Mouse (Mus musculus): Measurements from ENCODE around the gene Gm28047. TPM values are rescaled to one million over a fixed set of nuclear protein-coding genes. Genes with fewer than 3 reads are reported as not detected.

The Gm28047 gene
- polyA plus RNA-seq, 1 experiment from 2014 or later = not detected

GRCm38 (mm10) chr15:102506464-102506830 is 118.4 kb downstream of the Gm28047 start:
- ATAC-seq (ENCODE audit: low read depth) (no peak), DNase-seq (ENCODE audit: low spot score) (no peak)
- 44% methylated on average over 2 of the region's 2 CpGs for WGBS
- no peak overlapping the region; the same call in 1 of the 2 replicates for H3K27ac ChIP-seq (replicated peaks; ENCODE audit: low read depth, low read length)
- H3K4me1 ChIP-seq (ENCODE audit: control insufficient read depth, insufficient read depth, low read length) = peaks cover 11% of the 10 kb centered on the region
- no peaks in the 10 kb centered on the region for H3K9me3 ChIP-seq (ENCODE audit: control insufficient read depth, low read length)
- H3K9ac ChIP-seq (ENCODE audit: low read depth, low read length) = no peak overlapping the region
- no peak overlapping the region for H3K4me2 ChIP-seq (ENCODE audit: low read depth, low read length)
- peaks cover 51% of the 10 kb centered on the region for H3K36me3 ChIP-seq (ENCODE audit: control insufficient read depth, insufficient read depth, low read length)
- no peak overlapping the region for H3K4me3 ChIP-seq (ENCODE audit: low read depth, low read length)
- H3K27me3 ChIP-seq (replicated peaks; ENCODE audit: control insufficient read depth, insufficient read depth, low read length) = no peaks in the 10 kb centered on the region

GRCm38 (mm10) chr15:102505770-102506463 is 119.0 kb downstream of the Gm28047 start:
- H3K4me2 ChIP-seq (ENCODE audit: low read depth, low read length) = no peak overlapping the region
- ATAC-seq (ENCODE audit: low read depth) (no peak), DNase-seq (ENCODE audit: low spot score) (no peak)
- H3K27me3 ChIP-seq (replicated peaks; ENCODE audit: control insufficient read depth, insufficient read depth, low read length) = no peaks in the 10 kb centered on the region
- H3K36me3 ChIP-seq (ENCODE audit: control insufficient read depth, insufficient read depth, low read length) = peaks cover 56% of the 10 kb centered on the region
- peaks cover 6% of the 10 kb centered on the region for H3K4me1 ChIP-seq (ENCODE audit: control insufficient read depth, insufficient read depth, low read length)
- H3K9me3 ChIP-seq (ENCODE audit: control insufficient read depth, low read length) = no peaks in the 10 kb centered on the region
- no peak overlapping the region for H3K9ac ChIP-seq (ENCODE audit: low read depth, low read length)
- H3K4me3 ChIP-seq (ENCODE audit: low read depth, low read length) = no peak overlapping the region
- WGBS = 80% methylated on average over 9 of the region's 9 CpGs
- H3K27ac ChIP-seq (replicated peaks; ENCODE audit: low read depth, low read length) = no peak overlapping the region

GRCm38 (mm10) chr15:102505073-102505769 is 119.6 kb downstream of the Gm28047 start:
- peaks cover 63% of the 10 kb centered on the region for H3K36me3 ChIP-seq (ENCODE audit: control insufficient read depth, insufficient read depth, low read length)
- no peak for ATAC-seq (ENCODE audit: low read depth)
- no peaks in the 10 kb centered on the region for H3K27me3 ChIP-seq (replicated peaks; ENCODE audit: control insufficient read depth, insufficient read depth, low read length)
- 63% methylated on average over 12 of the region's 12 CpGs for WGBS
- DNase-seq (ENCODE audit: low spot score) = no peak
- H3K27ac ChIP-seq (replicated peaks; ENCODE audit: low read depth, low read length) = no peak overlapping the region
- peaks cover 6% of the 10 kb centered on the region for H3K4me1 ChIP-seq (ENCODE audit: control insufficient read depth, insufficient read depth, low read length)
- H3K4me3 ChIP-seq (ENCODE audit: low read depth, low read length) = no peak overlapping the region
- no peak overlapping the region for H3K4me2 ChIP-seq (ENCODE audit: low read depth, low read length)
- H3K9me3 ChIP-seq (ENCODE audit: control insufficient read depth, low read length) = no peaks in the 10 kb centered on the region
- H3K9ac ChIP-seq (ENCODE audit: low read depth, low read length) = no peak overlapping the region

- ATAC-seq (ENCODE audit: low read depth) (no peak), DNase-seq (ENCODE audit: low spot score) (no peak)
- H3K9ac ChIP-seq (ENCODE audit: low read depth, low read length) = no peak overlapping the region
- no peaks in the 10 kb centered on the region for H3K9me3 ChIP-seq (ENCODE audit: control insufficient read depth, low read length)
- H3K27me3 ChIP-seq (replicated peaks; ENCODE audit: control insufficient read depth, insufficient read depth, low read length) = no peaks in the 10 kb centered on the region
- peaks cover 74% of the 10 kb centered on the region for H3K36me3 ChIP-seq (ENCODE audit: control insufficient read depth, insufficient read depth, low read length)
- 89% methylated on average over 9 of the region's 9 CpGs for WGBS
- H3K4me1 ChIP-seq (ENCODE audit: control insufficient read depth, insufficient read depth, low read length) = no peaks in the 10 kb centered on the region
- H3K4me3 ChIP-seq (ENCODE audit: low read depth, low read length) = no peak overlapping the region
- H3K27ac ChIP-seq (replicated peaks; ENCODE audit: low read depth, low read length) = no peak overlapping the region
- H3K4me2 ChIP-seq (ENCODE audit: low read depth, low read length) = no peak overlapping the region
Measured at GRCm38 (mm10) chr15:102503924-102504782, 120.7 kb downstream of the Gm28047 start.

- 87% methylated on average over 1 of the region's 1 CpGs for WGBS
- Histone ChIP-seq H3K9ac (ENCODE audit: low read depth, low read length) (no peak within 1 kb of the TSS), H3K4me1 (ENCODE audit: control insufficient read depth, insufficient read depth, low read length) (no peaks in the 10 kb centered on the region), H3K36me3 (ENCODE audit: control insufficient read depth, insufficient read depth, low read length) (peaks cover 80% of the 10 kb centered on the region), H3K4me3 (ENCODE audit: low read depth, low read length) (no peak within 1 kb of the TSS), H3K27ac (replicated peaks; ENCODE audit: low read depth, low read length) (no peak within 1 kb of the TSS), H3K9me3 (ENCODE audit: control insufficient read depth, low read length) (no peaks in the 10 kb centered on the region), H3K27me3 (replicated peaks; ENCODE audit: control insufficient read depth, insufficient read depth, low read length) (no peaks in the 10 kb centered on the region), H3K4me2 (ENCODE audit: low read depth, low read length) (no peak within 1 kb of the TSS)
- ATAC-seq (ENCODE audit: low read depth) = no peak
- DNase-seq (ENCODE audit: low spot score) = no peak
Measured at GRCm38 (mm10) chr15:102503447-102503846, 121.4 kb downstream of the Gm28047 start, which contains the start of gene Gm10337. TSS of gene Gm10337 (plus strand) at chr15:102503722.

GRCm38 (mm10) chr15:102502254-102502840 is 122.5 kb downstream of the Gm28047 start:
- Histone ChIP-seq H3K9ac (ENCODE audit: low read depth, low read length) (no peak overlapping the region), H3K9me3 (ENCODE audit: control insufficient read depth, low read length) (no peaks in the 10 kb centered on the region), H3K4me2 (ENCODE audit: low read depth, low read length) (no peak overlapping the region), H3K36me3 (ENCODE audit: control insufficient read depth, insufficient read depth, low read length) (peaks cover 88% of the 10 kb centered on the region), H3K27me3 (replicated peaks; ENCODE audit: control insufficient read depth, insufficient read depth, low read length) (no peaks in the 10 kb centered on the region), H3K27ac (replicated peaks; ENCODE audit: low read depth, low read length) (no peak overlapping the region), H3K4me3 (ENCODE audit: low read depth, low read length) (no peak overlapping the region), H3K4me1 (ENCODE audit: control insufficient read depth, insufficient read depth, low read length) (no peaks in the 10 kb centered on the region)
- ATAC-seq (ENCODE audit: low read depth) (no peak), DNase-seq (ENCODE audit: low spot score) (no peak)
- 72% methylated on average over 9 of the region's 9 CpGs for WGBS

GRCm38 (mm10) chr15:102501084-102501814 is 123.6 kb downstream of the Gm28047 start:
- ATAC-seq (ENCODE audit: low read depth) (no peak), DNase-seq (ENCODE audit: low spot score) (no peak)
- Histone ChIP-seq H3K4me1 (ENCODE audit: control insufficient read depth, insufficient read depth, low read length) (no peaks in the 10 kb centered on the region), H3K4me2 (ENCODE audit: low read depth, low read length) (no peak overlapping the region), H3K36me3 (ENCODE audit: control insufficient read depth, insufficient read depth, low read length) (peaks cover 91% of the 10 kb centered on the region), H3K9me3 (ENCODE audit: control insufficient read depth, low read length) (no peaks in the 10 kb centered on the region), H3K4me3 (ENCODE audit: low read depth, low read length) (no peak overlapping the region), H3K9ac (ENCODE audit: low read depth, low read length) (no peak overlapping the region), H3K27me3 (replicated peaks; ENCODE audit: control insufficient read depth, insufficient read depth, low read length) (no peaks in the 10 kb centered on the region), H3K27ac (replicated peaks; ENCODE audit: low read depth, low read length) (no peak overlapping the region)
- WGBS = 83% methylated on average over 19 of the region's 19 CpGs

GRCm38 (mm10) chr15:102500479-102500878 is 124.4 kb downstream of the Gm28047 start:
- H3K9me3 ChIP-seq (ENCODE audit: control insufficient read depth, low read length) = no peaks in the 10 kb centered on the region

More at GRCm38 (mm10) chr15:102500479-102500878, 124.4 kb downstream of the Gm28047 start:
- Histone ChIP-seq H3K36me3 (ENCODE audit: control insufficient read depth, insufficient read depth, low read length) (peaks cover 96% of the 10 kb centered on the region), H3K27me3 (replicated peaks; ENCODE audit: control insufficient read depth, insufficient read depth, low read length) (no peaks in the 10 kb centered on the region), H3K4me2 (ENCODE audit: low read depth, low read length) (no peak overlapping the region), H3K9ac (ENCODE audit: low read depth, low read length) (no peak overlapping the region), H3K27ac (replicated peaks; ENCODE audit: low read depth, low read length) (no peak overlapping the region), H3K4me1 (ENCODE audit: control insufficient read depth, insufficient read depth, low read length) (no peaks in the 10 kb centered on the region), H3K4me3 (ENCODE audit: low read depth, low read length) (no peak overlapping the region)
- DNase-seq (ENCODE audit: low spot score) (no peak), ATAC-seq (ENCODE audit: low read depth) (no peak)
- WGBS = 91% methylated on average over 5 of the region's 5 CpGs
